Mouse (Mus musculus) bone marrow, adult 2 months (tissue): Measurements from ENCODE around the gene Ydjc.

Experiments used
- CTCF ChIP-seq: fragments of 200-500 bp; IDR thresholded peaks from 2 replicates; pipeline ENCODE4 v1.5.1; 2011; ENCODE audit warnings: low read length, control low read depth; ENCODE audit not compliant: control insufficient read depth, insufficient read depth
- POLR2A ChIP-seq: fragments of 200-500 bp; IDR thresholded peaks from 2 replicates; pipeline ENCODE4 v1.6.1; 2011; ENCODE audit warnings: low read depth, mild to moderate bottlenecking, control low read depth, low read length, borderline replicate concordance; ENCODE audit not compliant: control insufficient read depth

DNA sequence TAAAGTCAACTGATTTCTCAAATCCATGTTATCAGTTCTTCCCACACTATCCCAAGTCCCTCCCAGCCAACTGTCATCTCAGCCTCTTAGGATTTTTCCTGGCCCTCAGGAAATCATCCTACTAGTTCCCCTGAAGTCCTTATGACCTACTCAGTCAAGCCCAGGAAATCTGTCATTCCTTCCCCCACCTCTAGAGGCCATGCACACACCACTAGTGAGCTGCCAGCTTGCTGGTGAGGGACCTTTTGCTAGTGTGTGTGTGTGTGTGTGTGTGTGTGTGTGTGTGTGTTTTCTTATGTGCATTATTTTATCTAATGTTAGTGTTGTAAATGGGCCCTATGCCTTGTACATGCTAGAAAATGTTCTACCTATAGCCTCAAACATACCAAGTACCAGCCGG lies 17.1 kb upstream of the Ydjc start:
- TF ChIP-seq CTCF (peak; percentile 75), POLR2A (no peak)
